Mouse (Mus musculus) macrophage (primary cell): ENCODE data around the gene Col8a2. TPM values are rescaled to one million over a fixed set of nuclear protein-coding genes. Genes with fewer than 3 reads are reported as not detected.
A peak's percentile ranks its signal among the peaks of the same experiment; 100 is the strongest.

Source experiments
- H3K27ac ChIP-seq: fragments of 350-480 bp; formaldehyde crosslinking; 2 replicates; pipeline ENCODE4 v1.9.0; 2021
- H3K36me3 ChIP-seq: fragments of 350-480 bp; formaldehyde crosslinking; 2 replicates; pipeline ENCODE4 v1.9.0; 2021; ENCODE audit errors: inconsistent target
- H3K4me3 ChIP-seq: fragments of 350-480 bp; formaldehyde crosslinking; 2 replicates; pipeline ENCODE4 v1.9.0; 2021; ENCODE audit errors: inconsistent target
- H3K79me2 ChIP-seq: fragments of 350-480 bp; formaldehyde crosslinking; 2 replicates; pipeline ENCODE4 v1.9.0; 2021; ENCODE audit errors: inconsistent target
- WGBS: methylation state at CpG from one replicate; pipeline ENCODE4 v1.1.7; 2026; ENCODE audit warnings: inconsistent platforms; ENCODE audit not compliant: missing documents; 5-methylcytosine and 5-hydroxymethylcytosine counted together
- polyA plus RNA-seq: library from polyadenylated mRNA; stranded (reverse); fragments of 250-400 nt; gene quantifications from 3 replicates; pipeline ENCODE4 v1.2.4, GENCODE M21; 2018; ENCODE audit warnings: inconsistent platforms
- total RNA-seq, 78 experiments: library from RNA; depleted of rRNA; stranded (reverse); fragments of 250-400 nt; gene quantifications; 1 replicate in 9 of 78; 2 replicates in 24 of 78; 3 replicates in 43 of 78; 4 replicates in 2 of 78; pipeline ENCODE4 v1.2.4; 2018; ENCODE audit warnings: inconsistent platforms in 56 of 78

Gene Col8a2
- total RNA-seq (2018; cell fraction: chromatin; rRNA removed), result 1 to 10 TPM in 1 of 26 experiments, not detected in 25; 5.2 TPM
- not detected for total RNA-seq (2018; cell fraction: cytosol; rRNA removed)
- under 1 TPM in 1 of 26 experiments, not detected in 25; 0.72 TPM for total RNA-seq (2018; cell fraction: nucleus; rRNA removed)
- not detected in 3 replicates for polyA plus RNA-seq

DNA sequence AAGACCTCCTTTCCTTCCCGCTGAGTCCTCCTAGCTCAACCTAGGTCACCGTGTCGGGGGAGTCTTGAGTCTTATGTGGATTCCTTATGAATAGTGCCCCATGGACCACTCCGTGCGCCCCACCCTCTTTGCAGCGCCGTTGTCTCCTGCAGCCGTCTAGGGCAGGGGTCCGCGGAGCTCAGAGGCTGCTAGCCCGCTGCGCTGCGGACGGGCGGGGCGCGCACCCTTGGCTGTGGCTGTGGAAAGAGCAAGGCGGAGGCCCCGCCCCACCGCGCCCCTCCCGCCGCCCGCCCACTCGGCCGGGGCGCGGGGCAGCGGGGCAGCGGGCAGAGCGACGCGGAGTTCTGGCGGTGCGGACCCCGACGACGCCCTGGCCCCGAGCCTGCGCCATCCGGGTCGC is at the start of gene Col8a2:
Col8a2 (plus strand) TSS at position 302 of the 400 bp plus-strand sequence.
- Histone ChIP-seq H3K4me3 (no peak within 1 kb of the TSS), H3K79me2 (no peaks in the 10 kb centered on the region), H3K36me3 (no peaks in the 10 kb centered on the region), H3K27ac (no peak within 1 kb of the TSS)
- 6% methylated on average over 19 of the region's 42 CpGs for WGBS

DNA sequence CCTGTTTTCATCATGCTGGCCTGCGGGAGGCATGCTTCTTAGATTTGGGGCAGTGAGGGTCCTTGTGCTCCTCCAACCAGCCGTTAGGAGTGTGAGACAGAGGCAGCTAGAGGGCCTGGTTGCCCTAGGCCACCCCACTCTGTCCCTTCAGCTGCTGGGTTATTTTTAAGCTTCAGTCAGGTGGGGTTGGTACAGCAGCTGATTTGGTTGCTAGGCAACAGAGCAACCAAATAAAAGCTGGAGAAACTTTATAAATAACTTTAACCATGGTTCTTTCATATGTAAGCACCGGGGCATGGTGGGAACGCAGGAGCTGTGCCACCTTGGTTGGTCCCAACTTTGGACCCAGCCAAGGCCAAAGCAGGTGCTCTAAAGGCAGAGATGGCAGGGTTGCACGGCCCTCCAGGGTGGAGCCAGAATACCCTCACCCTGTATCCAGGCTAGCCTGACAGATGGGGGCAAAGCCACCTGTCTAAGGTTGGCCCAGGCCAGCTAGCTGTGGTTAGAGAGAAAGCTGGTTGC is 48.8 kb upstream of the Col8a2 start:
- Histone ChIP-seq H3K27ac (no peak overlapping the region), H3K4me3 (no peak overlapping the region), H3K36me3 (peaks cover 88% of the 10 kb centered on the region), H3K79me2 (peaks cover 57% of the 10 kb centered on the region)
- WGBS, result 80% methylated on average over 5 of the region's 5 CpGs

DNA sequence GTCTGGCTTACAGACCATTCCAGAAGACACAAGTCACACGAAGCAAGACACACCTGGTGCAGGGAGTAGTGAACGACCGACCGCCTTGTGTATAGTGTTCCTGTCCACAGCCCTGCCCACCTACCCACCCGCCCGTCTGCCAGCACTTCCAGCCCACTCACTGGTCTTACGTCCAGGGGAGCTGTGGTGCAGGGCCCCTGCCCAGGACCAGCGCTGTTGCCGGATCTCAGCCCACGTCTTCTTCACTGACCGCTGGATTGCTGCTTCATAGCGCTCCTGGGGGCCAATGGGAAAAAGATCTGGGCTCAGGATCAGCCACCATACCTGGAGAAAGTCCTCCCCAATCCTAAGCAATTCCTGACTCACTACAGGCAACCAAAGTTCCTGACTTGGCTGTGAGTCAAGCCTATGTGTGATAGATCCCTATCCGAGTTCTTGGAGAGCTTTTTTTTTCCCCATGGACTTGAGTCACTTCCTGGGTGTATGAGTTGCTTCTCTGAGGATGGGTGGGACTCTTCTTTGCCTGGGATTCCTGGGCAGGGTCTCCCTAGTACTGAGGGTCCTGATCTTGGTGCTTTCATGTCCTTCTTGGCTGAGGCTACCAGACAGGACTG is 46.6 kb upstream of the Col8a2 start:
- H3K79me2 ChIP-seq, result peaks cover 79% of the 10 kb centered on the region
- WGBS, result 94% methylated on average over 13 of the region's 13 CpGs
- H3K27ac ChIP-seq, result no peak overlapping the region
- peaks cover 75% of the 10 kb centered on the region for H3K36me3 ChIP-seq
- no peak overlapping the region for H3K4me3 ChIP-seq

DNA sequence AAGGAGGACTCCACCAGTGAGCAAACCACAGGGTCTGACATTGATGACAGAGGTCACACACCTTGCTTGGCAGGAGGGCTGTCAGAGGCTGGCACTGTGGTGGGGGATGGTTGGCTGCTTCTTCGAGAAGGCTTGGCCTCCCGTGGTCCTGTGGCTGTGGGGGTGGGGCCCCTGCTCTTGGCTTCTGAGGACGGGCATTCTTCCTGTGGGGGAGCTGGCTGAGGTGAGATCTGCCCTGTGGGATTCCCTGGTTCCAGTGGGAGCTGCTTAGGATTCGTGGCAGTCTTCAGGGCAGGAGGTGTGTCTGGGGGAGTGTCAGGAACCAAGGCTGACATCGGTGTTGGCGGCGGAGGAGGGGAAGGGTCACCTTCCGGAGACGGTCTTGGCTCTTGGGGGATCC is 44.6 kb upstream of the Col8a2 start:
- WGBS, result 96% methylated on average over 8 of the region's 9 CpGs
- Histone ChIP-seq H3K36me3 (peaks cover 66% of the 10 kb centered on the region), H3K27ac (no peak overlapping the region)

DNA sequence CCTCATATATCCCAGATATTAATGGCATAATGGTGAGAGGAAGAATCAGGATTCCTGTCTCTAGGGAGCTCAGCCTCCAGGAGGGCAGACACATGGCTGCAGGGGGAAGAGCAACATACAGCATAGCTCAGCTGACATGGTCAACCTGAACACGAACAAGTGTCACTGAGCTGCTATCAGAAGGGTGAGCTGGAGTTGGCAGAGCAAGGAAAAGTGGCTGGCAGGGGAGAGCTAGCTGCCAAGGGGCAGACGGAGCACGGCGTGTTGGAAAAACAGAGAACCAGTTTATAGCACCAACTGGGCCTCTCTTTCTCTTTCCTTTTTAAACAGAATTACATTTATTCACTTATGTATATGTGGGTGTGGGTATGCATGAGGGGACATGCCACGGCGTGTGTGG is 44.1 kb upstream of the Col8a2 start:
- Histone ChIP-seq H3K79me2 (peaks cover 100% of the 10 kb centered on the region), H3K27ac (no peak overlapping the region), H3K4me3 (no peak overlapping the region), H3K36me3 (peaks cover 63% of the 10 kb centered on the region)
- 96% methylated on average over 6 of the region's 6 CpGs for WGBS

More for the DNA sequence above, 44.6 kb upstream of the Col8a2 start:
- Histone ChIP-seq H3K4me3 (no peak overlapping the region), H3K79me2 (peaks cover 99% of the 10 kb centered on the region)

DNA sequence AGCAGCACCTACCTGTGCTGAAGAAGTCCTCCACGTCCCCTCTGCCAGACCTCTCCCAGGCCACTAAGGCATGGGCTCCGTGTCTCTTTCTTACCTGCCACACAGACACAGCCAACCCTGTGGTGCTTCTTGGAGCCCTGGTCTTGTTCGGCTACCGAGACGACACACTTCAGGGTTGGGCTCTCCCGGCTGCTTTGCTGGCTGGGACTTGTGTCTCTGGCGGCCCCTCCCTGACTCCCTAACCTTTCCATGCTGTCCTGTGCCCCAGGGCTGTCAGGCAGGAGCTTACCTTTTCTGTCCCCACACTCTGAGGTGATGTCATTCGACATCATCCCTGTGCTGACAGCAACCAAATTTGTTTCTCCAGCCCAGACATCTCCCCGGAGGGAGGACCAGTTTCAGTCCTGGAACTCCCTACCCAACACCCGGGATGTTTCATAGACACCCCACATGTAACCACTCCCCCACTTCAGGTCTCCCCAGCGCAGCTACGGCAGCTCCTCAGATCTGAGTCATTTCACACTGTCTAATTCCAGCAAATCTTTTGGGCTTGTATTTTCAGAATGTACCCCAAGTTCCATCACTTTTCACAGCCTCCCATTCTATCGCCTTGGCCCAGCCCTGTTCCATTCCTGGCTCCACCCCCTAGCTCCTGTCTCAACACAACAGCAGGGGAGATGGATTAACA is 40.2 kb upstream of the Col8a2 start:
- Histone ChIP-seq H3K4me3 (no peak overlapping the region), H3K36me3 (peaks cover 29% of the 10 kb centered on the region; the same call in 1 of the 2 replicates), H3K79me2 (peaks cover 100% of the 10 kb centered on the region), H3K27ac (no peak overlapping the region)
- WGBS, result 92% methylated on average over 13 of the region's 13 CpGs

DNA sequence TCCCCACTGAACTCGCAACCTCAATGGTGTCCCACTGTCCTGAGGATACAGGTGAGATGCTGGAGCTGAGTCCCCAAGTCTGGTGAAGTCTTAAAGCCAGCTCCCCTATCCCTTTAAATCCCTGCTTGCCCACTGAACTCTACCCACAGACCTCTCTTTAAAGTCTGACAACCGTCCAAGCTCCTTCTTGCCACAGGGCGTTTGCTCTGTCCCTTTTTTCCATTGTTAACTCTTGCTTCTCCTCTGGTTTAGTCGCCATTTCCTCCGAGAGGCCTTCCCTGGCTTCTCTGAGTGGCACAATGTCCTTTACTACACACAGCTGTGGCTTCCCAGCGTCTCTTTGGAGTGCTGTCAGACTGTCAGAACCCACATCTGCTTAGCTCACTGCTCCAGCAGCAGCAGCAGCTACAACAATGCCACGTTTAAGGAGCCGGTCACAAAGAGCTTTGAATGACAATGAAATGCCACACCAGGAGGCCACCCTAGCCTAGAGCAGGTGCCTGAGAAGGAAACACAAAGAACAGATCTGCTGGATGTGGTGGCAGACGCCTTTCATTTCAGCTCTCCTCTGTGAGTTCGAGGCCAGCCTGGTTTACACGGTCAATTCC is 38.2 kb upstream of the Col8a2 start:
- 80% methylated on average over 11 of the region's 11 CpGs for WGBS

DNA sequence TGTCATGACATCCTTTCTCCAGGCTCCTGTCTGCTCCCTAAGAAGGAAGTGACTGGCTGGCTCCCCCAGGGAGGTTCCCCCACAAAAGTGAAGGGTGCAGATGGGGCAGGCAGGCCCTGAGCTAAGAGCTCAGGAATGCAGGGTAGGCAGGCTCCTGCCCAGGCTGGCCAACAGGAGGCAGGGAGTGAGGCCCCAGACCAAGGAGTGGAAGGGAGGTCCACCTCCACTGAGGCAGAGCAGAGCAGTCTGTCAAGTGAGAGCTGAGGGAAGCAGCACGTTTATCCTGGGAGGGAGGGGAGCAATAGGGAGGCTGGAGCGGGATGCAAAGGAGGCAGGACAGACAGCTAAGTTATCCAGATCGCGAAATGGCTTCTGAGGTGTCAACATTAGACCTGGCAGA is 35.9 kb upstream of the Col8a2 start:
- Histone ChIP-seq H3K79me2 (peaks cover 100% of the 10 kb centered on the region), H3K27ac (peak overlapping the region; percentile 74; the same call in 1 of the 2 replicates), H3K36me3 (peaks cover 10% of the 10 kb centered on the region; the same call in 1 of the 2 replicates), H3K4me3 (no peak overlapping the region)
- WGBS, result 85% methylated on average over 4 of the region's 4 CpGs

More for the DNA sequence above, 38.2 kb upstream of the Col8a2 start:
- no peak overlapping the region for H3K4me3 ChIP-seq
- H3K36me3 ChIP-seq, result peaks cover 10% of the 10 kb centered on the region; the same call in 1 of the 2 replicates
- no peak overlapping the region for H3K27ac ChIP-seq
- H3K79me2 ChIP-seq, result peaks cover 100% of the 10 kb centered on the region

DNA sequence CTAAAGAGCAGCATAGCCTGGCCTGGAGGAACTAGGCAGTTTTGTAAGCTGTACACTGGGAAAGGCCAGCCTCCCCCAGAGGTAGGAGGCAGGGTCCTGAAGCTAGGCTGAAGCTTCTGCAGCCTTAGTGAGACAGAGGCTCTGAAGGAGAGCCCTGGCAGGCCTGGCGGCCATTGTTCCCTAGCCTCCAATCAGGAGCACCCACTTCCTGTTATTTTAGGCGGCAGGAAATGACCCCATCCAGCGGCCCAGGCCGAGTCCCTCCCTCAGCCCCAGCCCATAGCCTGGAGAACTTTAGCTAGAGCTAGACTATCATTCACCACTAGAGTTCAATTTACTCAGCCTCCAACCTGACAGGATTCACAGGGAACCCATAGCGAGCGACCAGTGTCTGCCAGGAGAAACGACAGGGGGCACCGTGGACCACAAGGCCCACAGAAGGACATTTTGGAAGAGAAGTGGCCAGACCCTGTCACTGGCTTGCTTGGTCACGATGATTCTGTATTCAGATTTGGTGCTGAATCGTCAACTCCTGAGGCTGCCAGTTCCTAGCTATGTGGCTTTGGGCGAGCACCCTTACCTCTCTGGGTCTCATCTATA is 34.8 kb upstream of the Col8a2 start:
- Histone ChIP-seq H3K36me3 (peaks cover 5% of the 10 kb centered on the region; the same call in 1 of the 2 replicates), H3K4me3 (peak overlapping the region; percentile 20), H3K79me2 (peaks cover 93% of the 10 kb centered on the region), H3K27ac (peak overlapping the region; percentile 74)
- 27% methylated on average over 11 of the region's 11 CpGs for WGBS

DNA sequence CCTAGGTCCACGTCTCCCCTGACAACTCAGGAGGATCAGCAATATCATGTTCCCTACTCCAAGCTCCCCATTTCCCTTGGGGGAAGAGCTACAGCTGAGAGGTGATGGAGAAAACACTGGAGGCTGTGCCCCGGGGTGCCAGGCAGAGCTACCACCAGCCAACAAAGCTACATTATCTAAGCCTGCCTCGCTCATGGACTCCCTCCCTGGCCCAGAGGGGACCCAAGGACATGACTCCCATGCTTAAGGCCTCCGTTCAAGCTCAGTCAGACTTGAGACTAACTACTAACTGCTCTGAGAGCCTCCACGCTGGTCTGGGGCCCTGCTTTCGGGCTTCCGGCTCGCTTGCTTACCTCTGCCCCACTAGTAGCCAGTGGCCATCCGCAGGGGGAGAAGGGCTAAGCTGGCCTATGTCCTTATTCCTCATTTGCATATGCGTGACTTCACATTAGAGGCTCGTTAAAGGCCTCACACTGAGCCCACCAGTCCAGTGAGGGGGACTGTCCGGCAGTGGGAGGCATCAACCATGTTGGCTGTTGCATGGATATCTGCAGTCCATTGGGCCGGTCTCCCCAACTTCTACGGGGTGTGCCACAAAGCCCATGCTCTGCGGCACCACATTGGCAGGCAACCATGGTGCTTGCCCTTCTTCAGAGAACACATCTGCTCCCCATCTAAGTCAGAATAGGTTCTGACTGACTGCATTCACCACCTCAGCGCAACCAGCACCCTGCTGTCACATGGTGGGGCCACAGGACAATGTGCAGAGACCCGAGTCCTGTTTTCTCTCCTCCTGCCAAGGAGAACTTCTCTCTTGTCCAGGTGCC is 34.0 kb upstream of the Col8a2 start:
- Histone ChIP-seq H3K79me2 (peaks cover 93% of the 10 kb centered on the region), H3K4me3 (no peak overlapping the region; the same call in 1 of the 2 replicates), H3K27ac (peak overlapping the region; percentile 74), H3K36me3 (peaks cover 3% of the 10 kb centered on the region; the same call in 1 of the 2 replicates)
- 89% methylated on average over 17 of the region's 17 CpGs for WGBS

DNA sequence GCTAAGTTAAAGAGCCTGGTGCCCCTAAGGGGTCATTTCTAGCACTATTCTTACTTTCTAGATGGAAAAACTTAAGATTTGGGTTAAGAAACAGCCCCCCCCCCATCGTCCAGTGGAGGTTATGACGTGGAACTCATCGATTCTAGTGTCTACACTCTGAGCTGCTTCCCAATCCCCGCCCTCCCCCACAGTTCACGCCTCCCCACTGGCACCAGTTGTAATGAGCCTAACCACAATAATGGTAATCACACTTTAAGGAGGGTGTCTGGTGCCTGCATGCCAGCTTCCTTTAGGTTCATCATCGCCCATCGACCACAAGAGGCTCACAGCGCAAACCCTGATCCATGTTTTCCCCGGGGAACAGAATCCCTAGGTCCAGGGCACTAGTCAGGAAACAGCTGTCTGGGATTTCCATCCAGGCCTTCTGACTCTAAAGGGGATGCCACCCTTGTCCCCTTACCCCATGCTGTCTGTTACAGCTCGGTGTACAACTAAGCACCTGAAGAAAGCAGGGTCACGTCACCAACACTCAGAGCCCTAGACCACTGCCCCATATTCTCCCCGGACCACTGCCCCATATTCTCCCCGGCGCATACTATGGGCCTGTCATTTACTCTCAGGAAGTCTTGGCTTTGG is 32.8 kb upstream of the Col8a2 start:
- peak overlapping the region; percentile 77 for H3K27ac ChIP-seq
- H3K79me2 ChIP-seq, result peaks cover 84% of the 10 kb centered on the region
- H3K36me3 ChIP-seq, result no peaks in the 10 kb centered on the region; the same call in 1 of the 2 replicates
- peak overlapping the region; percentile 75 for H3K4me3 ChIP-seq
- 62% methylated on average over 14 of the region's 14 CpGs for WGBS

DNA sequence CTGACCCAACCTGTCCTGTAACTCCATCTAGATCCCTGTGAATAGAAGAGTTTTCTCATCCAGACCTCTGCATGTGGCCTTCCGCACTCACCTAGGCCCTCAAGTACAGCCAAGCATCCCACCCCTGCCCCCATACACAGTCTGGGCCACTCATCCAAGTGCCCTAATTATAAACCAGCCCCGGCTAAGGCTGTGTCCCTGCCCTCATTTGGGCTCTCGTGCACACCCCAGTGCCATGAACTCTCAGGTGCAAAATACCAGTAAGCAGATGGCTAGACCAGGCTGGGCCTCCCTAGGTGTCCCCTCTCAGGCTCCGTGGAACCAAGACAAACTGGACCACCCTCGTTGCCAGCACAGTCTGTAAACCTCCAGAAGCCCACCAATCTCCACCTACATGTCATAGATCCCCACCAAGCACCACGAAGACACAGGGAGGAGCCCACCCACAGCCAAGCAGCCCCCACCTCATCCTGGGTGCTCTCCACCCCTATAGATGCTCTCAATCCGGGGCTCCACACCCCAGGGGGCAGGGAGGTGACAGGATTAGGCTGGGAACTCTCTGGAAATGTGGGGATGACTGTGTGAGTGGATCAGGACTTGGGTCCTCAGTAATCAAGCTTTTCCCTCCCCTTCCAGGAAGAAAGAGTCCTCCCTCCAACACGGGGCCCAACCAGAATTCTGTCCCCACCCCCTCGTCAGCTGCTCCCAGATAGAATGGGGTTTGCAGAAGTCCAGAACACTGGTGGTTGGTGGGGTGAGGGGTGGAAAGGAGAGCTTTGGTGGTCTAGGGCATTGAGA is 32.1 kb upstream of the Col8a2 start:
- no peaks in the 10 kb centered on the region for H3K36me3 ChIP-seq
- H3K27ac ChIP-seq, result peak overlapping the region; percentile 77
- peaks cover 77% of the 10 kb centered on the region for H3K79me2 ChIP-seq
- 48% methylated on average over 8 of the region's 9 CpGs for WGBS
- peak overlapping the region; percentile 75 for H3K4me3 ChIP-seq
